8 mouse cellular contexts compared by ENCODE assay signal in the genomic region with DNA sequence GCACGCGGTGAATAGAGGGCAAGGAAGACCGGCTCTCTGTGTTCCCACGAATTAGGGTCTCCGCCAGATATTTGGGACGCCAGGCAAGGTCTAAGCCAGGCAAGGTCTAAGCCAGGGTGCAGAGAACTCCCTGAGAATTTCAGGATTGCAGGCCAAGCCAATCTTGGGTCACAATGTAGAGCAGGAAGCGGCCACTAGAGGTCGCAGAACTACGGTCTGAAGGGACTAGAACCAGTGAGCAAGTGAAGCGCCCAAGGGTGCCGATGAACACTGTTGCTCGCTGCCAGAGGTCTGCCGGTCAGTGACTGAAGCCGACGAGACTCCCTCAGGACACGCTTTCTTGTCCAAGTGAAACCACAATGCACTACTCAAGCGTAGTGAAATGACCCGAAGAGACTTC. TPM values are rescaled to one million over a fixed set of nuclear protein-coding genes. Genes with fewer than 3 reads are reported as not detected.
DNase-seq lines count a peak whose midpoint lies in the region; ATAC-seq lines count a peak whose summit lies in the region.

No protein-coding gene starts in this region.

- 0 out of 2 replicates have a peak overlapping the region, but pooled peaks have one; percentile 10 for H3K4me2 ChIP-seq in limb, embryonic 13.5 days (replicated peaks)

- no peaks in the 10 kb centered on the region for H3K36me3 ChIP-seq in limb, embryonic 13.5 days

- peaks cover 19% of the 10 kb centered on the region for H3K4me1 ChIP-seq in limb, embryonic 13.5 days

- DNase-seq in left cerebral cortex, postnatal 4 days: peak; percentile 47
- DNase-seq in left cerebral cortex, adult 11 months (ENCODE audit: low spot score): no peak
- DNase-seq in MN1 (ENCODE audit: low spot score): peak; percentile 45
- peak; percentile 65 for DNase-seq in cerebellum, adult 8-10 months
- DNase-seq in gastrocnemius, postnatal 10 days: peak; percentile 63
- DNase-seq in retina, embryonic 14.5 days (ENCODE audit: low spot score): peak; percentile 82
- no peak for DNase-seq in left cerebral cortex, postnatal 36 days (ENCODE audit: low spot score in 2 of 2)

- 24% methylated on average over 18 of the region's 18 CpGs for WGBS in limb, embryonic 13.5 days

- H3K9ac ChIP-seq in limb, embryonic 13.5 days: no peak overlapping the region

- no peak for ATAC-seq in limb, embryonic 13.5 days (ENCODE audit: low FRiP score, low read depth)

- no peaks in the 10 kb centered on the region for H3K27me3 ChIP-seq in limb, embryonic 13.5 days

- H3K4me3 ChIP-seq in limb, embryonic 13.5 days: no peak overlapping the region

- H3K9me3 ChIP-seq in limb, embryonic 13.5 days: no peaks in the 10 kb centered on the region

- H3K27ac ChIP-seq in limb, embryonic 13.5 days: no peak overlapping the region

- intact Hi-C loops in left cerebral cortex, postnatal 4 days (cut with DNase I): loop anchor here (10.0 kb wide), 1 partner anchor 265 kb away; no protein-coding TSS in a partner anchor
- intact Hi-C loops in left cerebral cortex, postnatal 36 days (cut with DNase I): loop anchor here (5.0 kb wide), 1 partner anchor 158 kb away; no protein-coding TSS in a partner anchor

RNA-seq across cellular contexts. Expression of a gene that starts 19.7 kb away (rescaled TPM):
- total RNA-seq in left cerebral cortex, postnatal 4 days (2021): 1 to 10 TPM; 7.0 to 7.9 TPM
- 10 to 100 TPM; 22.0 to 22.6 TPM for total RNA-seq in gastrocnemius, postnatal 10 days (2021)
- 16.7 and 17.0 TPM in 2 replicates for polyA plus RNA-seq in limb, embryonic 13.5 days (2015; fragmentation: Nextera tagmentation; extraction: Ambion mirVana)
- 10 to 100 TPM; 14.9 to 18.5 TPM for total RNA-seq in left cerebral cortex, postnatal 36 days (2021)

RNA-seq across cellular contexts. Expression of a gene that starts 35.8 kb away (rescaled TPM):
- 10 to 100 TPM; 20.1 to 20.8 TPM for total RNA-seq in left cerebral cortex, postnatal 4 days (2021)
- under 1 TPM; 0.34 to 0.61 TPM for total RNA-seq in gastrocnemius, postnatal 10 days (2021)
- polyA plus RNA-seq in limb, embryonic 13.5 days (2015; fragmentation: Nextera tagmentation; extraction: Ambion mirVana): 9.1 and 9.7 TPM in 2 replicates
- 1 to 10 TPM; 7.1 to 8.4 TPM for total RNA-seq in left cerebral cortex, postnatal 36 days (2021)

Comparison
In these comparisons a context has a peak if more than half of its experiments do, and no peak if none do; other contexts are left out.
1. DNase-seq: peak in left cerebral cortex, postnatal 4 days (single experiment), MN1 (single experiment), cerebellum, adult 8-10 months (single experiment), gastrocnemius, postnatal 10 days (single experiment) and retina, embryonic 14.5 days (single experiment); none in left cerebral cortex, adult 11 months (single experiment) and left cerebral cortex, postnatal 36 days (0 of 2).
2. RNA of a gene that starts 35.8 kb away (total RNA-seq): 20.1 to 20.8 TPM in left cerebral cortex, postnatal 4 days and 7.1 to 8.4 TPM in left cerebral cortex, postnatal 36 days; 0.34 to 0.61 TPM in gastrocnemius, postnatal 10 days; every median in the first group is over 4 times any median in the second.